Mouse (Mus musculus): ENCODE data around the gene 0610030E20Rik. TPM values are rescaled to one million over a fixed set of nuclear protein-coding genes. Genes with fewer than 3 reads are reported as not detected.

The 0610030E20Rik gene
- polyA plus RNA-seq, 1 experiment from 2014 or later, result 36.7 TPM

Other genes starting within 250 kb of the 0610030E20Rik start
- 18.5 and 22.8 TPM in 2 replicates for gene St3gal5, start 249.7 kb upstream of the 0610030E20Rik start, polyA plus RNA-seq (2015; fragmentation: Nextera tagmentation; extraction: Ambion mirVana)
- 17.6 and 19.8 TPM in 2 replicates for gene Atoh8, start 111.7 kb upstream of the 0610030E20Rik start, polyA plus RNA-seq (2015; fragmentation: Nextera tagmentation; extraction: Ambion mirVana)
- gene Sftpb, start 42.7 kb upstream of the 0610030E20Rik start, polyA plus RNA-seq (2015; fragmentation: Nextera tagmentation; extraction: Ambion mirVana), result 0.18 TPM in 1 of 2 replicates, not detected in the other
- gene Usp39, start 2.1 kb upstream of the 0610030E20Rik start, polyA plus RNA-seq (2015; fragmentation: Nextera tagmentation; extraction: Ambion mirVana), result 52.6 and 54.1 TPM in 2 replicates
- 10.8 and 11.1 TPM in 2 replicates for gene Tmem150a, start 8.1 kb downstream of the 0610030E20Rik start, polyA plus RNA-seq (2015; fragmentation: Nextera tagmentation; extraction: Ambion mirVana)
- gene Rnf181, start 19.6 kb downstream of the 0610030E20Rik start, polyA plus RNA-seq (2015; fragmentation: Nextera tagmentation; extraction: Ambion mirVana), result 94.5 and 110 TPM in 2 replicates
- 19.7 and 20.6 TPM in 2 replicates for gene Vamp5, start 33.2 kb downstream of the 0610030E20Rik start, polyA plus RNA-seq (2015; fragmentation: Nextera tagmentation; extraction: Ambion mirVana)
- 130 and 135 TPM in 2 replicates for gene Vamp8, start 43.4 kb downstream of the 0610030E20Rik start, polyA plus RNA-seq (2015; fragmentation: Nextera tagmentation; extraction: Ambion mirVana)
- 39.1 and 41.5 TPM in 2 replicates for gene Ggcx, start 67.0 kb downstream of the 0610030E20Rik start, polyA plus RNA-seq (2015; fragmentation: Nextera tagmentation; extraction: Ambion mirVana)
- gene Mat2a, start 92.2 kb downstream of the 0610030E20Rik start, polyA plus RNA-seq (2015; fragmentation: Nextera tagmentation; extraction: Ambion mirVana), result 361 and 377 TPM in 2 replicates
- gene Sh2d6, start 174.4 kb downstream of the 0610030E20Rik start, polyA plus RNA-seq (2015; fragmentation: Nextera tagmentation; extraction: Ambion mirVana), result 0.31 TPM in 1 of 2 replicates, not detected in the other
- 58.2 and 64.3 TPM in 2 replicates for gene Capg, start 197.1 kb downstream of the 0610030E20Rik start, polyA plus RNA-seq (2015; fragmentation: Nextera tagmentation; extraction: Ambion mirVana)